Mouse (Mus musculus): ENCODE data around the gene 4930507D05Rik.
"Not testable (repeated sequence)": the region's sequence is repeated elsewhere in the genome, so short reads cannot be mapped to it uniquely, and the experiment has no call there.

DNA sequence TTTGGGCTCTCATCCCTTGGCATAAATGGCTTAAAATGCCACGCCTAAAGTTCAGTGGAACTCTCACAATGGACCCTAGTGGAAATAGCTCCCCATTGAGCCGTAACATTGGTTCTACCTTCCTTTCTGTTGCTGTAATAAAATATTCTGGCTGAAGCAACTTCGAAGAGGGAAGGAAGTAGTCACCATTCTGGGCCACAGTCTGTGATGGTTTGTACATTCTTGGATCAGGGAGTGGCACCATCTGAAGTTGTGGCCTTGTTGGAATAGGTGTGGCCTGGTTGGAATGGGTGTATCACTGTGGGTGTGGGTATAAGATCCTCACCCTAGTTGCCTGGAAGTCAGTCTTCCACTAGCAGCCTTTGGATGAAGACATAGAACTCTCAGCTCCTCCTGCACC, 42.4 kb downstream of the 4930507D05Rik start:
- not testable (repeated sequence) for TF ChIP-seq CTCF (IDR thresholded peaks at IDR 0.05; ENCODE audit: low read depth, low read length); POLR2A (IDR thresholded peaks at IDR 0.05; ENCODE audit: extremely low read depth, insufficient read depth, low read length)

All from liver, adult 2 months (tissue).